Mouse (Mus musculus) forebrain, postnatal 0 days (tissue): Measurements from ENCODE around the gene Cd72. TPM values are rescaled to one million over a fixed set of nuclear protein-coding genes. Genes with fewer than 3 reads are reported as not detected.

Experiments used
- ATAC-seq: fragments of 200-750 bp; cut with Nextera tagmentation; 2 replicates; pipeline ENCODE4 v1.8.0; 2017; ENCODE audit warnings: mild to moderate bottlenecking, moderate library complexity
- DNase-seq: peaks from one replicate; pipeline ENCODE4 v3.0.0-alpha.2; 2015
- H3K27ac ChIP-seq: fragments of 300-500 bp; sonication (generic); 2 replicates; pipeline ENCODE4 v1.5.1; 2014; ENCODE audit warnings: low read depth, mild to moderate bottlenecking, antibody characterized with exemption, low read length, moderate library complexity, mixed read lengths
- H3K27me3 ChIP-seq: fragments of 300-500 bp; sonication (generic); 2 replicates; pipeline ENCODE4 v1.6.1; 2014; ENCODE audit warnings: mild to moderate bottlenecking, low read length, mixed read lengths; ENCODE audit not compliant: insufficient read depth
- H3K36me3 ChIP-seq: fragments of 300-500 bp; sonication (generic); 2 replicates; pipeline ENCODE4 v1.6.1; 2014; ENCODE audit warnings: mild to moderate bottlenecking, moderate library complexity; ENCODE audit not compliant: insufficient read depth
- H3K4me1 ChIP-seq: fragments of 300-500 bp; sonication (generic); 2 replicates; pipeline ENCODE4 v1.6.1; 2014; ENCODE audit warnings: antibody characterized with exemption; ENCODE audit not compliant: insufficient read depth
- H3K4me2 ChIP-seq: fragments of 300-500 bp; sonication (generic); 2 replicates; pipeline ENCODE4 v1.6.1; 2014; ENCODE audit warnings: low read depth, mild to moderate bottlenecking, moderate library complexity
- H3K4me3 ChIP-seq: fragments of 300-500 bp; sonication (generic); 2 replicates; pipeline ENCODE4 v1.5.1; 2014; ENCODE audit warnings: low read depth, low read length, mixed read lengths
- H3K9ac ChIP-seq: fragments of 300-500 bp; sonication (generic); 2 replicates; pipeline ENCODE4 v1.6.1; 2014; ENCODE audit warnings: mild to moderate bottlenecking
- H3K9me3 ChIP-seq: fragments of 300-500 bp; sonication (generic); 2 replicates; pipeline ENCODE4 v1.6.1; 2016; ENCODE audit warnings: low read length
- CTCF ChIP-seq: sonication (generic); IDR thresholded peaks from 2 replicates; pipeline ENCODE4 v1.5.1; 2016; ENCODE audit warnings: antibody characterized with exemption, control low read depth, low read depth
- WGBS: fragments of 180-500 bp; shearing (Covaris S2); extraction: QIAGEN DNeasy Blood & Tissue Kit; methylation state at CpG from one replicate; pipeline ENCODE4 v1.1.7; 2014; 5-methylcytosine and 5-hydroxymethylcytosine counted together
- polyA plus RNA-seq: library from polyadenylated mRNA; unstranded; fragments of >200 nt; fragmentation: Nextera tagmentation; extraction: Ambion mirVana; gene quantifications from 2 replicates; pipeline ENCODE4 v1.2.1, GENCODE M21; 2015
- total RNA-seq: library from RNA; depleted of rRNA; stranded (reverse); fragments of >200 nt; gene quantifications from 2 replicates; pipeline ENCODE4 v1.2.3, GENCODE M21; 2014

Cd72 gene
- total and polyA plus RNA-seq, 2 experiments from 2014 or later = 0.19 to 3.2 TPM

- no peaks in the 10 kb centered on the region for H3K27me3 ChIP-seq
- 89% methylated on average over 20 of the region's 20 CpGs for WGBS
- peaks cover 62% of the 10 kb centered on the region for H3K36me3 ChIP-seq
- no peak overlapping the region for H3K9ac ChIP-seq
- no peaks in the 10 kb centered on the region for H3K4me1 ChIP-seq
- no peak overlapping the region for H3K4me2 ChIP-seq
- DNase-seq (no peak), ATAC-seq (no peak)
- no peaks in the 10 kb centered on the region for H3K9me3 ChIP-seq
- H3K27ac ChIP-seq = no peak overlapping the region
- no peak for TF ChIP-seq CTCF
- no peak overlapping the region for H3K4me3 ChIP-seq
Measured at GRCm38 (mm10) chr4:43423267-43423934, 31.0 kb downstream of the Cd72 start.

GRCm38 (mm10) chr4:43421632-43422240, 32.7 kb downstream of the Cd72 start:
- Histone ChIP-seq H3K4me3 (no peak overlapping the region), H3K4me1 (no peaks in the 10 kb centered on the region), H3K9me3 (no peaks in the 10 kb centered on the region), H3K36me3 (peaks cover 70% of the 10 kb centered on the region), H3K27ac (no peak overlapping the region), H3K27me3 (no peaks in the 10 kb centered on the region), H3K4me2 (no peak overlapping the region), H3K9ac (no peak overlapping the region)
- TF ChIP-seq CTCF = no peak
- ATAC-seq = no peak
- WGBS = 83% methylated on average over 28 of the region's 28 CpGs
- no peak for DNase-seq

- Histone ChIP-seq H3K4me1 (no peaks in the 10 kb centered on the region), H3K27ac (no peak overlapping the region), H3K4me2 (no peak overlapping the region), H3K27me3 (no peaks in the 10 kb centered on the region), H3K9me3 (no peaks in the 10 kb centered on the region), H3K9ac (no peak overlapping the region), H3K4me3 (no peak overlapping the region), H3K36me3 (peaks cover 70% of the 10 kb centered on the region)
- peak; percentile 90 for DNase-seq
- peak; percentile 47; the same call in 1 of the 2 replicates for ATAC-seq
- 4% methylated on average over 6 of the region's 6 CpGs for WGBS
- peak; percentile 95 for TF ChIP-seq CTCF
Measured at GRCm38 (mm10) chr4:43420305-43420704, 34.1 kb downstream of the Cd72 start.

GRCm38 (mm10) chr4:43419801-43420281, 34.6 kb downstream of the Cd72 start:
- peaks cover 70% of the 10 kb centered on the region for H3K36me3 ChIP-seq
- H3K4me3 ChIP-seq = no peak overlapping the region
- H3K4me1 ChIP-seq = no peaks in the 10 kb centered on the region
- no peak overlapping the region for H3K9ac ChIP-seq
- no peak for ATAC-seq
- no peaks in the 10 kb centered on the region for H3K9me3 ChIP-seq
- no peak overlapping the region for H3K4me2 ChIP-seq
- no peak overlapping the region for H3K27ac ChIP-seq
- no peak for DNase-seq
- H3K27me3 ChIP-seq = no peaks in the 10 kb centered on the region
- no peak for TF ChIP-seq CTCF
- WGBS = 76% methylated on average over 9 of the region's 9 CpGs

GRCm38 (mm10) chr4:43418973-43419656, 35.3 kb downstream of the Cd72 start:
- no peak for TF ChIP-seq CTCF
- Histone ChIP-seq H3K4me1 (no peaks in the 10 kb centered on the region), H3K36me3 (peaks cover 69% of the 10 kb centered on the region), H3K9ac (no peak overlapping the region), H3K27me3 (no peaks in the 10 kb centered on the region), H3K4me3 (no peak overlapping the region), H3K27ac (no peak overlapping the region), H3K4me2 (no peak overlapping the region), H3K9me3 (no peaks in the 10 kb centered on the region)
- WGBS = 68% methylated on average over 15 of the region's 15 CpGs
- ATAC-seq (no peak), DNase-seq (no peak)

GRCm38 (mm10) chr4:43418450-43418849, 36.0 kb downstream of the Cd72 start:
- H3K4me1 ChIP-seq = no peaks in the 10 kb centered on the region
- DNase-seq (no peak), ATAC-seq (no peak)
- no peaks in the 10 kb centered on the region for H3K27me3 ChIP-seq
- TF ChIP-seq CTCF = no peak
- no peak overlapping the region for H3K4me3 ChIP-seq
- no peak overlapping the region for H3K27ac ChIP-seq
- 67% methylated on average over 4 of the region's 4 CpGs for WGBS
- no peak overlapping the region for H3K9ac ChIP-seq
- H3K36me3 ChIP-seq = peaks cover 62% of the 10 kb centered on the region
- no peaks in the 10 kb centered on the region for H3K9me3 ChIP-seq
- H3K4me2 ChIP-seq = no peak overlapping the region
